Mouse (Mus musculus) spleen, postnatal 4 days (tissue): ENCODE measurements around the gene Ahnak.
A peak's percentile ranks its signal among the peaks of the same experiment; 100 is the strongest.
"Not testable (repeated sequence)": the region's sequence is repeated elsewhere in the genome, so short reads cannot be mapped to it uniquely, and the experiment has no call there.

Source experiments
- DNase-seq, 2 experiments: peaks; one replicate each; pipeline ENCODE4 v3.0.0; 2022; ENCODE audit warnings: low spot score in 2 of 2

Ahnak gene

GRCm38 (mm10) chr19:8994813-8995607, 5.9 kb downstream of the Ahnak start:
- no peak for DNase-seq

- no peak for DNase-seq
Measured at GRCm38 (mm10) chr19:8996601-8997000, 7.5 kb downstream of the Ahnak start.

- DNase-seq: peak; percentile 62 to 76
Measured at GRCm38 (mm10) chr19:8997546-8997945, 8.5 kb downstream of the Ahnak start.

GRCm38 (mm10) chr19:8998546-8998945, 9.5 kb downstream of the Ahnak start:
- DNase-seq: no peak

- DNase-seq: no peak
Measured at GRCm38 (mm10) chr19:8999223-8999622, 10.1 kb downstream of the Ahnak start.

GRCm38 (mm10) chr19:9006915-9007314, 17.8 kb downstream of the Ahnak start:
- DNase-seq: not testable (repeated sequence)

GRCm38 (mm10) chr19:9019298-9019697, 30.2 kb downstream of the Ahnak start:
- no peak for DNase-seq

- peak in 1 of 2 experiments; percentile 34 for DNase-seq
Measured at GRCm38 (mm10) chr19:9023021-9023778, 34.1 kb downstream of the Ahnak start.

- DNase-seq: no peak
Measured at GRCm38 (mm10) chr19:9025562-9026257, 36.6 kb downstream of the Ahnak start.

GRCm38 (mm10) chr19:9026634-9027033, 37.5 kb downstream of the Ahnak start:
- DNase-seq: no peak

GRCm38 (mm10) chr19:9027795-9028194, 38.7 kb downstream of the Ahnak start:
- DNase-seq: no peak

GRCm38 (mm10) chr19:9028375-9028774, 39.3 kb downstream of the Ahnak start:
- DNase-seq: no peak

GRCm38 (mm10) chr19:9029640-9030262, 40.7 kb downstream of the Ahnak start:
- DNase-seq: no peak

GRCm38 (mm10) chr19:9032502-9033129, 43.5 kb downstream of the Ahnak start:
- no peak for DNase-seq

GRCm38 (mm10) chr19:9033412-9034340, 44.6 kb downstream of the Ahnak start:
- no peak for DNase-seq

GRCm38 (mm10) chr19:9034480-9034879, 45.4 kb downstream of the Ahnak start:
- DNase-seq: no peak

GRCm38 (mm10) chr19:9035101-9035500, 46.0 kb downstream of the Ahnak start:
- no peak for DNase-seq

GRCm38 (mm10) chr19:9038136-9038535, 49.1 kb downstream of the Ahnak start:
- no peak for DNase-seq

GRCm38 (mm10) chr19:9039266-9039665, 50.2 kb downstream of the Ahnak start:
- DNase-seq: no peak

- no peak for DNase-seq
Measured at GRCm38 (mm10) chr19:9039928-9040327, 50.8 kb downstream of the Ahnak start.
